Mouse (Mus musculus) embryonic fibroblast, embryonic 13.5 days (primary cell): Measurements from ENCODE around the gene Hist1h3h.
A peak's percentile ranks its signal among the peaks of the same experiment; 100 is the strongest.

Source experiments
- CTCF ChIP-seq: IDR thresholded peaks from 2 replicates; pipeline ENCODE4 v1.5.1; 2011; ENCODE audit warnings: mild to moderate bottlenecking, control low read depth, low read length, moderate library complexity, borderline replicate concordance; ENCODE audit not compliant: insufficient read depth
- POLR2A ChIP-seq: IDR thresholded peaks from 2 replicates; pipeline ENCODE4 v1.6.1; 2011; ENCODE audit warnings: low read depth, mild to moderate bottlenecking, control low read depth, low read length, moderate library complexity

DNA sequence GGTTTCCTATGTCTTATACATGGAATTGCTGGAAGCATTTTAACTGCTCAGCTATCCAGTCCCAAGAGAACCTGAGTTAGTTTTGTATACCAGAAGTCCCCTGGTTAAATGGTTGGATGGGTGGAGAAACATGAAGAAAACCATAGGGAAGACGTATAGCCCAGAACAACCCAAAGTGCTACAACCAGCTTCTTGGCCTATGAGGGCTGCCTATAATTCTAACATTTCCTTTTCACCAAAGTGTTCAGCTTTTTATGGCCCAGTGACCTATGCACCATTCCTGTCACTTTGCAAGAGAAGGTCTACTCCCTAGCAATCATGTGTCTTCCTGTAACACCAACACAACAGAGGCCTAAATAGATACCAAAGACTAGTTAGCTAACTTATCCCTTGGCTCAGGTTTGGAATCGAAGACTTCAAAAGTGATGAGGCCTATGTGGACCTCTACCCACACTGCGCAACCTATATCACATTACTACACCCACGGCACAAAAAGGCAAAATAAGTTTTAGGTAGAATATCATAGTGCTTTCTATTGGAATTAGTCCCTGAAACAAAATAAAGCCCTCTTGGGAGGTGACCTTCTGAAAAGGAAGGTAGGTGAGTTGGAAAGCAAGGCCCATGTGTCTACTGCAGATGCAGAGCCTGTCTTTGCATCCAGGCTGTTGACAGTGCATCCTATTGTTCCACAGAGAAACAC is 1.1 kb downstream of the Hist1h3h start:
- TF ChIP-seq POLR2A = peak; percentile 89
- TF ChIP-seq CTCF = no peak
